Mouse (Mus musculus): ENCODE data around the gene Nsun2.
"Not testable (repeated sequence)": the region's sequence is repeated elsewhere in the genome, so short reads cannot be mapped to it uniquely, and the experiment has no call there.

Gene Nsun2

DNA sequence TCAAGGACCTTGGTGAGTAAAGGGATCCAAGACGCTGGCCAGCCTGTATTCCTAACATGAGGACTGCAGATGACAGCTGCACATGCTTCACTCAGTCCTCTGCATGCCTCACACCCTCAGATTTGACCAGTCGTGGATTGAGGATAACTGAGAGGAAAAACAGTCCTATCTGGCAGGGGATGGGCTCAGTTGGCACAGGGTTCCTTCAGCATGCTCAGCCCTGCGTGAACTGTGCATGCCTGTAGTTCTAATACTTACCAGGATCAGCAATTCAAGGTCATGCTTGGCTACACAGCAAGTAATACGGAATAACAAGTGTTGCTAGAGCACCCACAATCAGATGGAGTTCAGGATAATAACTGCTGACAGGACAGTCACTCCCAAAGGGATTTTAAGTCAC, 98.1 kb downstream of the Nsun2 start:
- in situ Hi-C loops (cut with MboI): no loop called here

DNA sequence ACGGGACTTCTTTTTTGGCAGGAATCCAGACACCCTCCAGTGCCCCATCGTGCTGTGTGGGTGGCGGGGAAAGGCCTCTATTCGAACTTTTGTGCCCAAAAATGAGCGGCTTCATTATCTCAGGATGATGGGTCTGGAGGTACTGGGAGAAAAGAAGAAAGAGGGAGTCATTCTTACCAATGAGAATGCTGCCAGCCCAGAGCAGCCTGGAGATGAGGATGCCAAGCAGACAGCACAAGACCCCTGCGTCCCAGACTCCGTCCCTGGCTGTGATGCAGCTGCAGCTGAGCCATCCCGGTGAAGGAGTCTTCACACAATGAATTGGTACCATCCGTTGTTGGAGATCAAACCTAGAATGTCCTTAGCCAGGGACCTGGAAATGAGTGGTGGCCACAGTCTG, 100.0 kb downstream of the Nsun2 start:
- in situ Hi-C loops (cut with MboI): no loop called here

DNA sequence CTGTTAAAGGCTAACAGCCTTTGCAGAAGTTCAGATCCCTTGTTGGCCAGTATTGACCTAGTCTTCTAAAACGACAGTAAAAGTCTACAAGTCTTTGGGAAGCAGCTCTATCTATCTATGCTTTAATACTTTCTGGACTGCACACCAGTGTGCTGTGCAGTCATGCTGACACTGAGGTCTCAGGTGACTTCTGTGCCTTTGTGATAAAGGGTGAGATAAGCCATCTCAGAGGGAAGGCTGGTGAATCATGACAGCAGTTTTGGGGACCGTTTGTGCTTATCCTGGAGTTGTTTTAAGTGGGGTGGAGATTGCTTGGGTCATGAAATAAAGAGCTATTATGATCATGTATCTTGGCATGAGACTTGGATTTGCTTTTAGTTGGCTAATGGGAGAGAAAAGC, 100.4 kb downstream of the Nsun2 start:
- in situ Hi-C loops (cut with MboI): no loop called here

DNA sequence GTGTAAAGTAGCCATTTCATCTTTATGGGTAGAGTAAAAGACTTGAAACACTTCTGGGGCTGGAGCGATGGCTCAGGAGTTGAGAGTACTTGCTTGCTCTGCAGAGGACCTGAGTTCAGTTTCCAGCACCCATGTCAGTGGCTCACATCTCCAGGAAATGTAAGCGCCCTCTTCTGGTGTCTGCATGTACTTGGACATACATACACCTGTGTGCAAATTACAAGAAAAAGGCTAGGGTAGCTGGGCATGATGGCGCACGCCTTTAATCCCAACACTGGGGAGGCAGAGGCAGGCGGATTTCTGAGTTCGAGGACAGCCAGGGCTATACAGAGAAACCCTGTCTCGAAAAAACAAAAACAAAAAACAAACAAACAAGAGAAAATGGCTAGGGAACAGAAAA, 102.3 kb downstream of the Nsun2 start:
- in situ Hi-C loops (cut with MboI): not testable (repeated sequence)

DNA sequence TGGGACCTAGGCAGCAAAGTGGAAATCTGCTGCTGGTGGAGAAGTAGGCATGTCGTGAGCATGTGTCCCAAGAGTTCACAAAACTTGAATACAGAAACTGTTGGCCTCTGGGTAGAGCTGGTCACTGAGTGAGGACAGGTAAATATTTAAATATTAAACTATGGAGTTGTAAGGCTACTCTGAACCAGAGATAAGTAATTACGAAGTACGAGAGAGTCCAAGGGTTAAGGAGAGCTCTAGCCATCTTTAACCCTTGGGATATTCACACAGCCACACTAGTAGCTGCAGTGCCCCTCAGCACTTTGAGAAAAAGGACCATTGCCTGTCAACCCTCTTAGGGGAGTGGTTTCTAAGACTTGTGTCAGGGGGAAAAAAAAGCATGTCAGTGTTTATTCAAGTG, 102.8 kb downstream of the Nsun2 start:
- in situ Hi-C loops (cut with MboI): no loop called here

DNA sequence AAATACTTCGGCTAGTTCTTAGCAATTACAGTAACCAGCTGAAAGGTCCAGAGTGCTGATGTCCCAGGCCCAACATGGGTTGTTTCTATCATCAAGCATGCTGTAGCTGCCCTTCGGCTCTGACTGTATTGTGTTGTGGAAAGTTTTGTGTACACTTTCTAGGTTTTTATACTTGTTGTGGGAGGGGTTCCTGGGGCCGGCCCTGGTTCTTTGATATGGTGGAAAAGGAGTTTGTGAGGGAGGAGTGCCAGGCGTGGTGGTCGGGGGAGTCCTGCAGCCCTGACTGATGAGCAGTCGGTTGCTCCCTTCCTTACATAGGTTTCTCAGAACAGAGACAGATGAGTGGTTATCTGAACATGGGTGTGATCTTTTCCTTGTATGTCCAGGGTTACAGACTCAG, 103.3 kb downstream of the Nsun2 start:
- in situ Hi-C loops (cut with MboI): no loop called here

DNA sequence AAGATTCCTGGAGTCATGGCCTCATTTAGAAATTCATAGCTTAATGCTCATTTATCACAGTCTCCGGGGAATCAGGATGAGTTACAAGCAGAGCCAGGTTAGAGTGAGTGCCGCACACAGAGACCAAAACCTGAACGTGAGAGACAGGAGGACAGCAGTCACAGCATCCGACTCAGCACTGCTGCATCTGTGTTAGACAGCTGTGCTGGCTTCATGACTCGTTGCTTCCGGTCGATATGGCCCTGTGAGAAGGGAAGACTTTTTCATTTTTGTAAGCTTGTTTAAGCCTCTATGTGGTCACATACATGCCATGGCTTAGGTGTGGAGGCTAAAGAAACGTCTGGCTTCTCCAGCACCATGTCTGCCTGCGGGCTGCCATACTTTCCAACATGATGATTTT, 104.1 kb downstream of the Nsun2 start:
- in situ Hi-C loops (cut with MboI): no loop called here

DNA sequence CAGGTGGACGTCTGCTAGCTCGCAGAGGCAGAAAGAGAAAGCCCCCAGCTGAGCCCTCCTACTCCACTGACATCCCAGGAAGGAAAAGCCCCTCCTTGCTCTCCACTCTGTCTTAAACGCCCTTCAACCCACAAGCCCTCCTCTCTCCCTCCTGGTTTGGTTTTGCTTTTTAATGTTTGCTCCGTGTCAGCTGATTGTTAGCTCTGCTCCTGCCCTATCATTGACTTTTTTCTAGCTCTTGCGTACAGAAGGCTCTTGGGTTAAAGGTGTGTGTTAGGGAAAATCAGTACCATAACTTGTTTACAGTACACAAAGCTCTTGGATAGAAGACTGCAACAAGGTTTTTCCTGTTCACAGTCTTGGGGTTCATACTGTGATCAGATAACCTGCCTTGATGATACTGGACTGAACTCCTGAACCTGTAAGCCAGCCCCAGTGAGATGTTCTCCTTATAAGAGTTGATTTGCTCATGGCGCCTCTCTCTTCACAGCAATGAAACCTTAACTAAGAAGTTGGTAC, 104.6 kb downstream of the Nsun2 start:
- in situ Hi-C loops (cut with MboI): no loop called here

DNA sequence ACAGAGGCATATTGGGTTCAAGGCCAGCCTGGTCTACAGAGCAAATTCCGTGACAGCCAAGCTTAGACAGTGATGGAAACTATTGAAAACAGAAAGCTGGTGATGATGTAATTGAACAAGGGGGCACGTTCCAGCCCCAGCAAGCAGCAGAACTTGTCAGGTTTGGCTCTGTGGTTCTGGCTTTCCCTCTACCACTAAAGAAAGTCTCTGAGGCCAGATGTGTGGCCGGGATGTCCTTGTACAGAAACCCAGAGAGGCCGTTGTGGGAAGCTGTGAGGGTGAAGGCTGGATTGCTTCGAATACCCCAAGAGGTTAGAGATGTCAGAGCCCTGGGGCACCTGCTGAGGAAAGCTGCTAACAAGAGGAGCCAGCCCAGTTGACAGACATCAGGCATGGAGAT, 105.7 kb downstream of the Nsun2 start:
- in situ Hi-C loops (cut with MboI): no loop called here

DNA sequence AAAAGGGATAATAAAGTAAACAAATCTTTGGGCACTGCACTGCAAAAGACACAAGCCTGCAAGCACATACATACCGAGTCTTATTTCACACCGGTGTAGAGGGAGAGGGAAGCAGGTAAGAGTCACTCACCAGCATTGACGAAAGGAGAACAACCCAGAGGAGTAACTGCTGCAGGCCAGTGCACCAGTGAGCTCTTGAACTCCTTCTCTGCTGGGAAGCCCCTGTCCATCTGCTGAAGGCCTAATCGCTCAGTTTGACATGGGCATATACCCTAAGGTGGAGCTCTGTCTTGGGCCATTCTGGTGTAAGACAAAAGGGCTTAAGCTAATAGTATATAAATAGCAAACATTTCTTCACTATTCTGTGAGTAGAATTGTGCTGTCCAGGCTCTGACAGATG, 106.6 kb downstream of the Nsun2 start:
- in situ Hi-C loops (cut with MboI): no loop called here

DNA sequence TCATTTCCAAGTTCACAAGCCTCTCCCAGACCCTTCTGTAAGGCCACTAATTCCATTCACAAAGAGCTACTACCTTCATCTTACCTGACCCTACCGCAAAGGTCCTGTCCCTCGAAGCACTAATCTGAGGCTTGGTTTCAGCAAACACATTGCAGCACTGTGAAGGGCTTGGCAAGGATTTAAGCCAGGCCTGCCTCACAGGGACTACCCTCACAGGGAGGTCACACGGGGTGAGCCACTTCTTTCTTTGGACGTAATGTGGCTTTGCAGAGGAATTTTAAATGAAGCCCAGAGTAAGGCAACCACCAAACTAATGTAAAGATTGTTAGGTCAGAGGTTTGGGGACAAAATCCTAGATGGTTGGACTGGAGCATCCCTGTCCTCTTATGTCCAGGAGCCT, 107.0 kb downstream of the Nsun2 start:
- in situ Hi-C loops (cut with MboI): no loop called here

DNA sequence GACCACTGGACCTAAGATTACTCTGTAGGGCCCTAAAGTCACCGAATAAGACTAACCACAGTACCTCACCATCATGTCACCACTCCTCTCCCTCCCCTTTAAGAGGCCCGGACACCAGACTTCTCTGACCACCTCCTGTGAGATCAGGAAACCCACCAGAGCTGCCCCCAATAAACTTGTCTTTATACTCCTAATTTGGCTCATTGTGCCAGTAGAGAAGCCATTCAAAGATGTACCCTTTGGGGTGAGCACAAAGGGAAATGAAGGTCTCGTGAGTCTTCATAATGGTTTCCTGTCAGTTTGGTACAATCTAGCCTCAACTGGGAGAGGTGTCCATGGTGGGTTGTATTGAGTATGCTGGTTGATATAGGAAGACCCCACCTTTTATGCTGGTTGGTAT, 107.5 kb downstream of the Nsun2 start:
- in situ Hi-C loops (cut with MboI): no loop called here

DNA sequence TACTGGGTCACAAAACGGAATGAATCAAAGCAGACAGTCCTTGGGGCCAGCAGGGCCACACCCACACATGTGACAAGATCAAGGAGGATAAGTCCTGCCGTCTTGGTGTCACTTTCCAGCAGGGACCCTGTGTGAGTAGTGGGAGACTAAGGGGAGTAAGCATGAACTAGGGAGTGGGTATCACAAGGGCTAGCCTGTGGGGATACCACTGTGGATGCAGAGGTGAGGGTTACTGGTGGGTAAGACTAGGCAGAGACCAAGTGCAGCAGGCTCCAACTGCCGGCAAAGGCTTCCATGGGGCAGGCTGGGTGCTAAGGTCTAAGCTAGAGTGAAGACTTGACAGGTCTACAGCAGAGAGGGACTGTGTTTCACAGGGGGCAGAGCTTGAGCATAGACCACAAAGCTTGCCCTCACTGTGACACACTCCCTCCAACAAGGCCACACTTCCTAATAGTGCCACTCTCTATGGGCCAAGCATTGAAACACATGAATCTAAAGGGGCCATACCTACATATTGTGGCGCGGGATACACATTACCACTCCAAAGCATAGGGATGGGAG, 109.2 kb downstream of the Nsun2 start:
- in situ Hi-C loops (cut with MboI): no loop called here

DNA sequence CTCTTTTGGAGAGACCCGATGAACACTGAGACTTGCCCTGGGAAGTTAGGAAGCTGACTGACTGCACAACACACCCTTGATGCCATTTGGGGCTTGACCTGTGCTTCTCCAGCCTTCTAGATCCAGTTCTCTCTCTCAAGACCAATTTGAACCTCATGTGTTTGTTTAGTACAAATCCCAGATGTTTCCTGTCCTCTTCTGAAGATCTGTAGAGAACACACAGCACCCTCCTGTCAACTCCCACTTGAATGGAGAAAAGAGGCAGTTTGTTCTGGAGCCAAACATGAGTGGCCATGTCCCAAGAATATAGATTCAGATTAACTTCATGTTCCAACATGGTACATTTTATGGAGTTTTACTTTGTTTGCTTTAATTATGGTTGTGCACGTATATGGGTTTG, 110.4 kb downstream of the Nsun2 start:
- in situ Hi-C loops (cut with MboI): no loop called here

DNA sequence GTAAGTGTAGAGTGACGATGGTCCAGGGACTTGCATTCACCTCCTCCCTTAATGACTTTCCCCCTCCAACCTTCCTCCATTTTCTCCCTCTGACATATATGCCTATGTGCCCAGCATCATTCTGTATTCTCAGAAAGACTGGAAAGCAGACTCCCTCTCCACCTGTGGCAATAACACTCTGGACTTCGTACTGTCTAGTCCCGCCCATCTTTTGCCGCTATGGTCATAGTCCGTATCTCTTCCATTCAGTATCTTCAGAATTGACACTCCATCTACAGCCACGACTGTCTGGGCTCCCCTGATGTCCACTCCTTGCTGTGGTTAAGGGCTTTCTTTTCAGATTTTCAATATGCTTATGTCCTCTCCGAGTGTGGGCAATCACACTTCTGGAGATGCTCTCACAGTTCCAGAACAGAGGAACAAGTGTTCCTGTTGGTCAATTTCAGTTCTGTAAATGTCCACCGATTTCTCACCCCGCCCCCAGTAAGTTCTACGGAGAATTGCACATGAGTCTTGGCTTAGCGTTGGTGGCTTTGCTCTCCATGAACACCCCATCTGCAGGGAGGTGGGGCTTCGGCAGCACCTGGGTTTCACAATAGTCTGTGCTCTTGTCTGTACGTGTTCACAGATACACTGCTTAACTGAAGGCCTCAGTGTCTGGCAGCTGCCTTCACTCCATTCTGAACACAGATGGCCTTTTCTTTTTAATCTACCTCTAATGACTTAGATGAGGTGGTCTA, 111.1 kb downstream of the Nsun2 start:
- in situ Hi-C loops (cut with MboI): no loop called here

DNA sequence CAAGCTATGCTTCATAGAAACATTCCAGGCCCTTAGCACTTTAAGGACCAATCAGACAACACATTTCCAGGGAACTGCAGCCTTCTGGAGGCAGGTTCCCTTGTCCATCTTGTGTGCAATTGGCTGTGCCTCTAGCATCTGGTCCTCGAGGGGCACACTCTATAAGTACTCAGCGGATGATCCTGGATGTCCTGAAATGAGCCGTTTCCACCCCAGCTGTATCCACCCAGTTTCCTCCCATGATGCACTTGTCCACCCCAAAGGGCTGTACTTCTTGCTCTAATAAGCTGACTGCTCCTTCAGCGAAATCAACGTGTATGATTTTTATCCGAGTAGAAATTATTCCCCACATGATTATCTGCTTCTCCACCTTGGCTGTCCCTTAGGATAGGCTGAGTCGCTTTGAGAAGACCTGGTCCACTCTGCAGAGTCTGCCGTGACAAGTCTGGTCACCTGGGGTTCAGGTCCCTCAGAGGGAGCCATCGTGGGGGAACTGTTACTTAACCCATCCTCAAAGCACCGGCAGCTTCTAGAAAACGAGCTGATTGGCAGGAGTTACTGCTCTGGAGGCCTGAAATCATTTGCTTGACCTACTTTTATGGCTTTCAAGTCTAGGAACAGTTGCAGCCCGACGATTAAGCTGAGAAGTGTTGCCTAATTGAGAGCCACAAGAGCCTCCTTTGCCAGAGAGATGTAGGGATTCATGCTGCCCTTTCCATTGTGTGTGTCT, 112.3 kb downstream of the Nsun2 start:
- in situ Hi-C loops (cut with MboI): no loop called here

DNA sequence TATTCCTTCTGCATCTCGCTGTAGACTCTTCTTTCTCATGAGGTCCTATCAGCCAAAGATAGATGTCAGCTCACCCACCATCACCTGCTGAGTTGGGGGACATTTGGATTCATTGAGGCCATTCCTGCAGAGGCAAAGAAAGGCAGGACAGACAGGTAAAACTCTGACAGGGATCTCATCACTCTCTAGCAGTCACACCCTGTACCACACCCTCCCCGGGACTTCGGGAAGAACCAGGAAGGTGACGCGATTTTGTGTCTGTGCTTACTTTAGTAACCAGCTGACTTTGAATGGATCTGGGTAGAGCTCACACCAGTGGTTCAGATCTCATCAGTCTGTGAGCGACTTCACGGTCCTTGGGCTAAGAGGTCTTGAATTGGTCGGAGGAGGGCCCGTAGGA, 112.9 kb downstream of the Nsun2 start:
- in situ Hi-C loops (cut with MboI): no loop called here

DNA sequence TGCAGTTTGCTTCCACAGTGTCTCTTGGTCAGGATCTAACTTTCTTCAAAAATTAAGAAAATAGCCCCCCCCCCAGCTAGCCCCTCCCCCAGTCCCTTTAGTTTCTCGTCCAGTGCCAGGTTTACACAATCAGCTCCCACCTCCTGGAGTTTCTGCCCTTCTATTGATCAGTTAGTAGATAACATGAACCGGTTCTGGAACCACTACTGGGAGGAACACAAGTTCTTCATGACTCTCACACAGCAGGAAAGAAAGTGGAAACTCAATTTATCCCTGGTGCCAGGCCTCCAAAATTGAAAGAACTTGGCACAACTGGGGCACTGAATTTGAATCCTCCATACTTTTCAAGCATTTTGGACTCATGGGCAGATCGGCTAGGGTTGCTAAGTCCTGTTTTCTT, 121.0 kb downstream of the Nsun2 start:
- in situ Hi-C loops (cut with MboI): no loop called here

DNA sequence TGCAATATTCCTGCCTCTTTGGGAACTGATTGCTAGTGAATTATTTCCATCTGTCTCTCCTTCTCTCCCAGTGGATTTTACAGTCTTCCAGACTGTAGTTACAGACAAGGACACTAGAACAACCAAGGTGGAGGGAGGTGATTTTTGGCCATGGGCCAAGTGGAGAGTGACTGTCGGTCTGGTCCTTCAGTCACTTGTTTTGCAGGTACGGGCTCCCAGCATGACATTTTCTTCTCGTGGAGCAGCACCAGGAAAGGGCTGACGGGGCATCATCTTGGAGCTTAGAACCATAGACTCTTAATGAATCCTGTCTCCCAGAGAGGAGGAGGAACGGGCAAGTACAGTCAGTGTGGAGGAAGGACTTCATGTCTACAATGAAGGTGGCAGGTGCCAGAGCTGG, 138.6 kb downstream of the Nsun2 start:
- in situ Hi-C loops (cut with MboI): no loop called here

DNA sequence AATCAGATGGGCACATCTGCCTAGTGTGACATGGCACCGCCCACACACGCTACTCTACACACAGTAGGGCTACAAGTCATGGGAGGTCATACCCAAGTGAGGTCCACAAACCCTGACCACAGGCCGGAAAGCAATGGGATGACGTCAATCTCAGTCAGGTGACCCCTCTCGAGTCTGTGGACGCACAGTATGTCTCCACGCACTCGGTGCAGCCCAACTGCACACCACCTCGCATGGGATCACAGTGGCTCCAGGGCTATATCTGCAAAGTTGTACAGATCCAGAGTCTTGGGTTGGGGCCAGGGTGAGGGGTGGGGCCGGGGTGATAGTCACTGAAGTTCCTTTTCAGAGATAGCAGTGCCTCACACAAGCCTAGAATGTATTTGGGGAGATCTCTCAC, 139.0 kb downstream of the Nsun2 start:
- in situ Hi-C loops (cut with MboI): no loop called here

DNA sequence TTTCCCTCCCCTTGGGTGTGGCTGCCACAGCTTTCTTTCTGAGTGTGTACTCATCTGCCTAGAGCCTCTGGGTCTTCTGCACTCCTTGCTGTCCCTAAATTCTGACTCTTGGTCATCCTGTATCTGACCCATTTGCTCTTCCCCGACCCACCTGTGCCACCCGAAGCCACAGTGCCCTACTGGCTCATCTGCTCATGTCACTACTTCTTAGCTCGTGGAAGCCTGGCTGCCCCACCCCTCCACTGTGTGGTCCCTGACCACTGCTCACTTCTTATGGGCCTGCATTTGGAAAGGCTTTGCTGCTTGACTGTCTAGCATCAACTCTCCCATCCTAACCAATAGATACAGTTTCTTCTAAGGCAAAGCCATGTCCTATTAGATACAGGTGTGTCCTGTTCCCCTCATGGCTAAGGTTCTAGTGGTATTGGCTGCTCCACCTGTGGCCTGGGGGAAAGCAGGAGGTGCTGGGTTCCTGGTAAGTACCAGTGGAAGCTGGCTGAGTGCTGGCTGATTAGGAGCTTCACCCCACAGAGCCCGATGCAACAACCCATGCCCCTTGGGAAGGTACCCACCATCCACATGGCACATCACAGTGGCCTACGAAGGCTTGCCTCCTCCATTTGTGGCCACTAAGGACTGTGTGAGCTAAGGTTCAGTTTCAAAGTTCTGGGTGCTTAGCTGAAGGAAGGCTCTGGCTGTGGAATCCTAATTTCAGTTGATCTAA, 139.8 kb downstream of the Nsun2 start:
- in situ Hi-C loops (cut with MboI): no loop called here

DNA sequence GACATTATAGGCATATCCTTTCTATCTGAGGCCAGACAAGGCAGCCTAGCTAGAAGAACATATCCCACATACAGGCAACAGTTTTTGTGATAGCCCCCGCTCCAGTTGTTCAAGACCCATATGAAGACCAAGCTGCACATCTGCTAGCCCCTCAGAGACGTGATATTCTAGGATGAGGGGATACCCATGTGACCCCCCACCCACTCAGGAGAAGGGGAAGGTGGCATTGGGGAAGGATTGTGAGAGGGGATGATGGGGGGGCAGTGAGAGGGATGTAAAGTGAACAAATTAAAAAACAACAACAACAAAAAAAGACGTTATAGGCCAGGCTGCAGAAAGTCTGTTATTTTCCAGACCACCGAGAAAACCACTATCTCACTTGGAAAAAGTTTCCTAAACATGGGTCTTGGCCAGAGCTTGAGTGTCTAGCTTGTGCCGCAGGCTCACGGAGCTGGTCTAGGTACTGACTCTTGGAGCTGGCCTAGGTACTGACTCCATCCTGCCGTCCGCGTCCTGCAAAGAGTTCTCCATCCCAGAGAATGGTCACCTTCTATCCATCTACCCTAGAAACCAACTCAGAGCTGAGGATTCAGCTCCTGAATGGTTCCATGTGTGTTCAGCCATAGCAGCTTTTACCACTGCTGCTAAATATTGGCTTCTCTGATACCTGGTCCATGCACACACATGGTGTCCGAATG, 140.5 kb downstream of the Nsun2 start:
- in situ Hi-C loops (cut with MboI): no loop called here
